ENCODE assay signal across 9 mouse cellular contexts in genomic region chr9:119980770-119981182, GRCm38 (mm10). TPM values are rescaled to one million over a fixed set of nuclear protein-coding genes. Genes with fewer than 3 reads are reported as not detected.
DNase-seq lines count a peak whose midpoint lies in the region; ATAC-seq and TF ChIP-seq lines count a peak whose summit lies in the region.
"Had no signal": no experiment of that assay in that cellular context is flagged by ENCODE, and none has a peak within 500 bp of the region (broad histone marks: within the 10 kb centered on the region; RNA-seq: fewer than 3 reads in every experiment).

No protein-coding gene starts in this region.

- no peaks in the 10 kb centered on the region for H3K27me3 ChIP-seq in heart, embryonic 13.5 days (replicated peaks)
- no peaks in the 10 kb centered on the region for H3K27me3 ChIP-seq in hindbrain, postnatal 0 days (ENCODE audit: insufficient read depth, low read length)
- peaks cover 44% of the 10 kb centered on the region for H3K27me3 ChIP-seq in liver, embryonic 15.5 days

- peak overlapping the region; percentile 100 for H3K27ac ChIP-seq in heart, embryonic 13.5 days (replicated peaks)
- peak overlapping the region; percentile 79 for H3K27ac ChIP-seq in hindbrain, postnatal 0 days
- peak overlapping the region; percentile 79 for H3K27ac ChIP-seq in liver, embryonic 15.5 days (replicated peaks)

- intact Hi-C loops in heart, postnatal 36 days (cut with DNase I), result no loop called here

- peak overlapping the region; percentile 93 for H3K9ac ChIP-seq in heart, embryonic 13.5 days
- no peak overlapping the region; the same call in 1 of the 2 replicates for H3K9ac ChIP-seq in hindbrain, postnatal 0 days (replicated peaks; ENCODE audit: low read length)
- H3K9ac ChIP-seq in liver, embryonic 15.5 days, result no peak overlapping the region

- peak overlapping the region; percentile 90 for H3K4me3 ChIP-seq in heart, embryonic 13.5 days
- 0 out of 2 replicates have a peak overlapping the region, but pooled peaks have one; percentile 59 for H3K4me3 ChIP-seq in hindbrain, postnatal 0 days (ENCODE audit: low read length)
- H3K4me3 ChIP-seq in liver, embryonic 15.5 days (replicated peaks), result peak overlapping the region; percentile 66

- H3K9me3 ChIP-seq in heart, embryonic 13.5 days, result no peaks in the 10 kb centered on the region
- no peaks in the 10 kb centered on the region for H3K9me3 ChIP-seq in hindbrain, postnatal 0 days (ENCODE audit: low read length)
- H3K9me3 ChIP-seq in liver, embryonic 15.5 days (replicated peaks), result no peaks in the 10 kb centered on the region

- peak overlapping the region; percentile 77 for H3K4me2 ChIP-seq in heart, embryonic 13.5 days
- H3K4me2 ChIP-seq in hindbrain, postnatal 0 days (ENCODE audit: low read depth, low read length), result peak overlapping the region; percentile 92
- peak overlapping the region; percentile 81 for H3K4me2 ChIP-seq in liver, embryonic 15.5 days

- H3K36me3 ChIP-seq in heart, embryonic 13.5 days, result no peaks in the 10 kb centered on the region
- no peaks in the 10 kb centered on the region for H3K36me3 ChIP-seq in hindbrain, postnatal 0 days (ENCODE audit: insufficient read depth, low read length)
- no peaks in the 10 kb centered on the region for H3K36me3 ChIP-seq in liver, embryonic 15.5 days (replicated peaks)

- peaks cover 79% of the 10 kb centered on the region for H3K4me1 ChIP-seq in heart, embryonic 13.5 days
- H3K4me1 ChIP-seq in hindbrain, postnatal 0 days (ENCODE audit: insufficient read depth, low read length), result peaks cover 27% of the 10 kb centered on the region
- peaks cover 82% of the 10 kb centered on the region for H3K4me1 ChIP-seq in liver, embryonic 15.5 days (replicated peaks)

- no peak for DNase-seq in heart, postnatal 36 days
- DNase-seq in embryo, embryonic 11 days, result peak; percentile 60
- no peak for DNase-seq in hindbrain, postnatal 0 days (ENCODE audit: low spot score)
- peak; percentile 42 for DNase-seq in thymus, postnatal 25 days
- no peak for DNase-seq in urinary bladder, postnatal 10 days (ENCODE audit: low spot score)

- no peak for ATAC-seq in heart, embryonic 13.5 days (ENCODE audit: extremely low read depth, insufficient number of reproducible peaks, low FRiP score, low TSS enrichment)
- no peak for ATAC-seq in hindbrain, postnatal 0 days
- ATAC-seq in liver, embryonic 15.5 days (ENCODE audit: insufficient read depth), result no peak
- ATAC-seq in activated CD4-positive, CD25-positive, alpha-beta regulatory T cell, adult 4 months, result no peak

- 0% methylated on average over 4 of the region's 4 CpGs for WGBS in heart, embryonic 13.5 days
- 10% methylated on average over 4 of the region's 4 CpGs for WGBS in hindbrain, postnatal 0 days
- WGBS in liver, embryonic 15.5 days (ENCODE audit: insufficient replicate concordance), result 5% methylated on average over 4 of the region's 4 CpGs

- no peak for TF ChIP-seq CTCF in hindbrain, postnatal 0 days (IDR thresholded peaks at IDR 0.05; ENCODE audit: low read depth)

RNA-seq across cellular contexts. Expression of gene Csrnp1, which starts 3.7 kb away (rescaled TPM):
- polyA plus RNA-seq in heart, embryonic 13.5 days (2015; fragmentation: Nextera tagmentation; extraction: Ambion mirVana), result 5.7 and 6.8 TPM in 2 replicates
- 10 to 100 TPM; 11.1 to 29.3 TPM for total RNA-seq in heart, postnatal 36 days (2021)
- total RNA-seq in hindbrain, postnatal 0 days (2014; rRNA removed), result 4.5 and 17.4 TPM in 2 replicates
- polyA plus RNA-seq in hindbrain, postnatal 0 days (2015; fragmentation: Nextera tagmentation; extraction: Ambion mirVana), result 2.7 and 3.1 TPM in 2 replicates
- 2.0 and 2.8 TPM in 2 replicates for polyA plus RNA-seq in liver, embryonic 15.5 days (2015; fragmentation: Nextera tagmentation; extraction: Ambion mirVana)
- 10 to 100 TPM; 29.0 to 41.9 TPM for polyA plus RNA-seq in activated CD4-positive, CD25-positive, alpha-beta regulatory T cell, adult 4 months (2017; shearing (Covaris generic))

RNA-seq across cellular contexts. Expression of gene Xirp1, which starts 42.6 kb away (rescaled TPM):
- polyA plus RNA-seq in heart, embryonic 13.5 days (2015; fragmentation: Nextera tagmentation; extraction: Ambion mirVana), result 44.6 and 47.2 TPM in 2 replicates
- 100 to 1,000 TPM; 122 to 127 TPM for total RNA-seq in heart, postnatal 36 days (2021)
- 0.05 and 0.29 TPM in 2 replicates for total RNA-seq in hindbrain, postnatal 0 days (2014; rRNA removed)
- polyA plus RNA-seq in hindbrain, postnatal 0 days (2015; fragmentation: Nextera tagmentation; extraction: Ambion mirVana), result 0.19 TPM in 1 of 2 replicates, not detected in the other
- polyA plus RNA-seq in liver, embryonic 15.5 days (2015; fragmentation: Nextera tagmentation; extraction: Ambion mirVana), result 0.17 and 0.43 TPM in 2 replicates
- not detected for polyA plus RNA-seq in activated CD4-positive, CD25-positive, alpha-beta regulatory T cell, adult 4 months (2017; shearing (Covaris generic))
- total RNA-seq: neutrophil, adult 5-6 weeks had no signal

RNA-seq across cellular contexts. Expression of gene Ttc21a, which starts 43.4 kb away (rescaled TPM):
- 0.17 and 0.27 TPM in 2 replicates for polyA plus RNA-seq in heart, embryonic 13.5 days (2015; fragmentation: Nextera tagmentation; extraction: Ambion mirVana)
- total RNA-seq in heart, postnatal 36 days (2021), result not detected
- 4.7 and 4.9 TPM in 2 replicates for total RNA-seq in hindbrain, postnatal 0 days (2014; rRNA removed)
- polyA plus RNA-seq in hindbrain, postnatal 0 days (2015; fragmentation: Nextera tagmentation; extraction: Ambion mirVana), result 0.90 and 1.1 TPM in 2 replicates
- 0.14 and 0.22 TPM in 2 replicates for polyA plus RNA-seq in liver, embryonic 15.5 days (2015; fragmentation: Nextera tagmentation; extraction: Ambion mirVana)
- polyA plus RNA-seq in activated CD4-positive, CD25-positive, alpha-beta regulatory T cell, adult 4 months (2017; shearing (Covaris generic)), result not detected

RNA-seq across cellular contexts. Expression of gene Gorasp1, which starts 43.4 kb away (rescaled TPM):
- 21.4 and 23.8 TPM in 2 replicates for polyA plus RNA-seq in heart, embryonic 13.5 days (2015; fragmentation: Nextera tagmentation; extraction: Ambion mirVana)
- 10 to 100 TPM; 30.2 to 30.6 TPM for total RNA-seq in heart, postnatal 36 days (2021)
- total RNA-seq in hindbrain, postnatal 0 days (2014; rRNA removed), result 28.1 and 48.4 TPM in 2 replicates
- polyA plus RNA-seq in hindbrain, postnatal 0 days (2015; fragmentation: Nextera tagmentation; extraction: Ambion mirVana), result 20.9 and 21.1 TPM in 2 replicates
- polyA plus RNA-seq in liver, embryonic 15.5 days (2015; fragmentation: Nextera tagmentation; extraction: Ambion mirVana), result 9.9 and 11.4 TPM in 2 replicates
- 1 to 10 TPM; 3.9 to 4.6 TPM for polyA plus RNA-seq in activated CD4-positive, CD25-positive, alpha-beta regulatory T cell, adult 4 months (2017; shearing (Covaris generic))

Comparison
In these comparisons a context has a peak if more than half of its experiments do, and no peak if none do; other contexts are left out.
1. DNase-seq: peak in embryo, embryonic 11 days (single experiment) and thymus, postnatal 25 days (single experiment); none in heart, postnatal 36 days (0 of 2), hindbrain, postnatal 0 days (single experiment) and urinary bladder, postnatal 10 days (single experiment).
2. RNA of gene Xirp1, which starts 42.6 kb away (polyA plus RNA-seq): 44.6 to 47.2 TPM in heart, embryonic 13.5 days; 0.19 TPM in hindbrain, postnatal 0 days, 0.17 to 0.43 TPM in liver, embryonic 15.5 days and not detected in activated CD4-positive, CD25-positive, alpha-beta regulatory T cell, adult 4 months; every median in the first group is over 10 times any median in the second.
3. Peak in every context shown above with its lines, with median percentiles within 50 percentile points of each other: H3K27ac ChIP-seq, H3K4me2 ChIP-seq and H3K4me3 ChIP-seq.